Mouse (Mus musculus): ENCODE data around the gene Olah.

DNA sequence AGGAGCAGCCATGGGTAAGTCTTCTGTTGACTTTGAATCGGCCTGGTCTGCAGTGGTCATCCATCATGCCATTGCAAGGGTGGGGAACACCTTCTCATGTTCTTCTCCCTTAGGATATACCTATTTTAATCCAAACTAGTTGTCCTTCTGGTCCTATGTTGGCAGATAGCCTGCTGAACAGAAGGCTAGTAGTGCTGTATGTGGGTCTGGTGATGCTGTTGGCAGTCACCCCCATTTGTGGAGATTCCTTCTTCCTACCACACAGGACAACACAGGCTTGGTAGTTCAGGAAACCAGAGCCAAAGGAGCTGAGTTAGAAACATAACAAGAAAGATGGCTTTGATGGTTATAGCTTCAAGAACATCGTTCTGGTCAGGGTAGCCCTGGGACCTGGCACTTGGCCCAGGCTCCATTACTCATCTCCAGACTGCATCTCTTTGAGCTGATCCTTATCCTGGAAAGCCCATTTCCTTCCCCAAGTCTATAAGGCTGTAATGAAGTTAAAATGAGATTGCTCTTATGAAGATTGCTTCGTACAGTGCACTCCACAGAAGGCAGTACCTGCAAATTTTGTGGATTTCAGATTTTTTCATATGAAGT is 91.5 kb downstream of the Olah start:
- TF ChIP-seq GATA1 (IDR thresholded peaks at IDR 0.05; ENCODE audit: borderline replicate concordance, low read length): no peak
- TF ChIP-seq POLR2AphosphoS5 (IDR thresholded peaks at IDR 0.05; ENCODE audit: insufficient replicate concordance, low read depth, low read length): no peak
- no peak for TF ChIP-seq CTCF (IDR thresholded peaks at IDR 0.05; ENCODE audit: low read depth, low read length)
